Mouse (Mus musculus) C2C12 (cell line): ENCODE measurements around the gene Dynlt1a.
"Not testable (repeated sequence)": the region's sequence is repeated elsewhere in the genome, so short reads cannot be mapped to it uniquely, and the experiment has no call there.

Experiments used
- CEBPB ChIP-seq: IDR thresholded peaks from one replicate; pipeline ENCODE4 v1.6.1; 2011; ENCODE audit warnings: low read depth, mild to moderate bottlenecking, control low read depth, moderate library complexity
- CTCF ChIP-seq: IDR thresholded peaks from one replicate; pipeline ENCODE4 v1.5.1; 2011; ENCODE audit not compliant: control insufficient read depth, insufficient read depth, insufficient read length
- FOSL1 ChIP-seq: IDR thresholded peaks from one replicate; pipeline ENCODE4 v1.8.0; 2011; ENCODE audit warnings: mild to moderate bottlenecking, low read length; ENCODE audit not compliant: poor library complexity, insufficient read depth, severe bottlenecking
- MAX ChIP-seq: IDR thresholded peaks from one replicate; pipeline ENCODE4 v1.6.1; 2011; ENCODE audit warnings: mild to moderate bottlenecking, control low read depth
- MYOD1 ChIP-seq: IDR thresholded peaks from one replicate; pipeline ENCODE4 v1.6.1; 2011; ENCODE audit warnings: low read depth; ENCODE audit not compliant: control insufficient read depth, insufficient read length
- MYOG ChIP-seq: IDR thresholded peaks from one replicate; pipeline ENCODE4 v1.6.1; 2011; ENCODE audit not compliant: control insufficient read depth, insufficient read length; ENCODE audit errors: extremely low read depth
- USF1 ChIP-seq: IDR thresholded peaks from one replicate; pipeline ENCODE4 v1.6.1; 2011; ENCODE audit warnings: low read depth, mild to moderate bottlenecking, control low read depth, moderate library complexity

DNA sequence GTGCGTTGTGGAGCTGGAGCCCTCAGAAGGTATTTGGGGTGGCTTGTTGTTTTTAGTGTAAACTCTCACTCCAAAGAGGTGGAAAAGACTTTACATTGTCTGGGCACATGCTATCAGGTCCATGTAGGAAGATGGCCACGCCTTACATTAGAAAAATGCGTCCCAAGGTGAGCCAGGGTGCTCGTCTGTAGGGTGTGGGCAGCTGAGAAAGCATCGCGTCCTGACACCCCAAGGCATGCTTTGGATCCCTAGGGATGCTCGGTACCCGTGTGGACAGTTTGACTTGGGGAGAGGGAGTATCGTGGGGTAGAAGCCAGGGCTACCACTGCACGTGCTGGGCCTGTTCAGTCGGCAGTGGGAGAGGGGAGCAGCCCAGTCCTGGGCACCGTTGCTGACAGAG, 28.3 kb downstream of the Dynlt1a start:
- not testable (repeated sequence) for TF ChIP-seq FOSL1, CTCF, MAX, USF1, MYOG, MYOD1, CEBPB
